Mouse (Mus musculus): ENCODE measurements at regions not wholly inside any gene's neighbourhood (a gene's known extent, or its start where the extent isn't known, plus 50 kb on each side); places are given as distances from the start of the nearest gene placed in this dataset.

- no peak for DNase-seq (ENCODE audit: low spot score in 2 of 2)
Measured at GRCm38 (mm10) chr12:94155110-94155858, 1536.7 kb upstream of the Flrt2 start.

- DNase-seq (ENCODE audit: low spot score in 2 of 2), result no peak
Measured at GRCm38 (mm10) chr12:94182358-94182757, 1509.7 kb upstream of the Flrt2 start.

- peak in 1 of 2 experiments; percentile 1 for DNase-seq (ENCODE audit: low spot score in 2 of 2)
Measured at GRCm38 (mm10) chr12:94190620-94191081, 1501.4 kb upstream of the Flrt2 start.

- no peak for DNase-seq (ENCODE audit: low spot score in 2 of 2)
Measured at GRCm38 (mm10) chr12:94217906-94218305, 1474.1 kb upstream of the Flrt2 start.

DNA sequence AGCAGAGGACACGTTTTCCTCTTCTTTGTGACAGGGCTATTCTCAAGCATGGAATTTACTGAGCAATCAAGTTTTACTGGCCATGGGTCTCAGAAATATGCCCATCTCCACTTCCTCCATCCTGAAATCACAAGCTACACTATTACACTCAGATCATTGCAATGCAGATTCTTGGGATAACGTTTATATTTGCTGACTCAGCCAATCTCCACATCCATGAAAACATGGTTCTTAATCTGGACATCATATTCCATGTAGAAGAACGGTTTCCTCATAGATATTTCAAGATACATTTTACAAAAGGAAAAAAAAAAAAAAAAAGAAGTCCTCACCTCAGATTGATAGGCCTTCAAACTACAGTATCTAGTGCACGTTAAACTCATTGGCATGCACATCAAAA lies 1462.1 kb upstream of the Flrt2 start:
- no peak for DNase-seq (ENCODE audit: low spot score in 2 of 2)

DNA sequence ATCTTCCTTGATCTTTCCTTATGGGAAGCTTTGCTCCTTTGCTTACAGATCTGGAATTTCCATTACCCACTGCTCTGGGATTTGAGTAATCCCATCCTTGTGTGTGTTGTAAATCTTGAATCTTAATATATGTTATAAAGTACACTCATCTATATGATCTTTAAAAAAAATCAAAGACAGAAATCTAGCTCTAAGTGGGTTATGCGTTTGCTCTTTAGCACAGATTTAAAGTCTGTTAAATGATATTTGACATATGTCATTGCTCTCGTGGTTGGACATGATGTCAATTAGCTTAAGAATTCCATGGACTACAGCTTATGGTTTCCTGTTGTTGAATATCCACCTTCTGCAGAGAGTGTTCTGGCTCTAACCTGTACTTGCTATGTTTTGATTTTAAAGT lies 1446.7 kb upstream of the Flrt2 start:
- DNase-seq (ENCODE audit: low spot score in 2 of 2), result no peak

DNA sequence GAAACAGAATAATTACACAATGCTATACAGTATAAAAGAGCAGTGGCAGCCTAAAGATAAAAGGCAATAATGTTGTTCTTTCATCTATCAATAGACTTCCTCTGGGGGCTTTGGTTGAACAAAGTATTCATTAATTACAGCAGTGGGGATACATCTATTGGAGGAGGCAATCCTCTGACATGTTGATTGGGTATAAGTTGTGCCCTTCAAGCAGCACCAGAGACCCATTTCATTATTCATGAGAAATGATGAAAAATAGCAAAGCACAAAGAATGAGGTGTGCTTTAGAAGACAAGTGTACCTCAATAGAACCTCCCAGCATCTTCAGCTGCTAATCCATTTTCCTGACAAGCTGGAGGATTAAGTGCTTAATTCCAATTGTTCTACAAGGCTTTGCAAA lies 1444.7 kb upstream of the Flrt2 start:
- no peak for DNase-seq (ENCODE audit: low spot score in 2 of 2)

DNA sequence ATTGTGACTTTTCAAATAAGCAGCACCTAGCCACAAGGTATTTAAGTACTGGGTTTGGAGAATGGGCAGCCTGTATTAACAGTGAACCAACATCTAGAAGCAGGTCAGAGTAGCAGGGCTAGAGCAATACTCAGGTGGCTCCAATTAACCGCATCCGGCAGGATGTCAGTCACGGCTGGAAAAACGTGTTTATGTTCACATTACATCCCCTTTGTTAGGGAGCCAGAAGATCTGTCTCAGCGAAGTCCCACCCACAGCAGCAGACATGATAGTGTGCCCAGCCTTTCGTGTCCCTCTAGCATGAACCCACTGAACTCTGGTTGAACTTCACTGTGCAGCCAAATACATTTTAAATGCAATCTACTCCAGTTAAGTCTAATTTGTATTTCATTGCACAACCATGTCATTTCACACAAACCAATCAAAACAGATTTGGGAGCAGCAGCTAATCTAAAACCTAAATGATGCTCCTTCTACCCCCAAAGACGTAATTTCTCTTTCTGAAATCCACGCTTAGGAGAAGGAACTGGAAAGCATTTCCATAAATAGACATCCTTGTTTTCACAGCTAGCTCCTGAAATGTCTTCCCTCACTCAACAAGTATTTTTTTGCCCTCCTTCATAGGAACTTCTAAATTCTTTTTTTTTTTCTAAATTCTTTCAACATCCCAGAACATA lies 1438.9 kb upstream of the Flrt2 start:
- DNase-seq (ENCODE audit: low spot score in 2 of 2), result no peak

GRCm38 (mm10) chr12:94280946-94281345 lies 1411.1 kb upstream of the Flrt2 start:
- DNase-seq (ENCODE audit: low spot score in 2 of 2), result no peak

DNA sequence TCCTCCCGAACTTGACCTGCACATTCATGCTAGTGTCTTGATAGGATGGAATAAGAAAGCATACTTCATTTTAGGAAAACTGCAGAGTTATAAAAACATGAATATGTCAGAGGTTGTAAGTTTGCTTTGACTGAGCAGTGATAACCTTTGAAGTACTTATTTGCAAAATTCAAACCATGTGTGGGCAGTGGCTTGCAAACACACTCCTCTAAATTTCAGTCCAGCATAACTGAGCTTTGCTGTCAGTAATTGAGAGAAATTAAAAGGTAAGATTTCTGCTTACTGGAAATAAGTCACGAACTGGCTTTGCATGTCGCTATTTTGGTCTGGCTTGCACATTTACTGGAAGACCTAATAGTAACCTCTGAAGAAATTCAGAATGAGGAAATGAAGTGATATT lies 1409.1 kb upstream of the Flrt2 start:
- DNase-seq (ENCODE audit: low spot score in 2 of 2), result no peak

DNA sequence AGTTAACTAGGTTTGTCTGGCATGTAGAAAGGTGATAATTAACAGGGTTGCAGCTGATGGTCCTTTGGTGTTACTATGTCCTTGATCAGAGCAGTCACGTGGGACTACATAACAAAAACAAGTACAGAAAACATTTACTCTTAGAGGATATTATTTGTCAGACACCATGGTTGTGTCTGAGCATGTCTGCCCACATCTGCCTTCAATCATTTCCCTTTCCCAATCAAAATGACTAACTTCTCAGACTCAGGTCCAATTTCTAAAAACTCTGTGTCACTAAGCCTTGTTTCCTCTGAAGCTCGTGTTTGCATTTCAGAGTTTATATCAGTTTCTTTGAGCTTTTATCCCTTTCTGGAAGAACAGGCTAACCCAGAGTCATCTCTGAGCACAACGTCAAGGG lies 1408.5 kb upstream of the Flrt2 start:
- DNase-seq (ENCODE audit: low spot score in 2 of 2), result no peak

DNA sequence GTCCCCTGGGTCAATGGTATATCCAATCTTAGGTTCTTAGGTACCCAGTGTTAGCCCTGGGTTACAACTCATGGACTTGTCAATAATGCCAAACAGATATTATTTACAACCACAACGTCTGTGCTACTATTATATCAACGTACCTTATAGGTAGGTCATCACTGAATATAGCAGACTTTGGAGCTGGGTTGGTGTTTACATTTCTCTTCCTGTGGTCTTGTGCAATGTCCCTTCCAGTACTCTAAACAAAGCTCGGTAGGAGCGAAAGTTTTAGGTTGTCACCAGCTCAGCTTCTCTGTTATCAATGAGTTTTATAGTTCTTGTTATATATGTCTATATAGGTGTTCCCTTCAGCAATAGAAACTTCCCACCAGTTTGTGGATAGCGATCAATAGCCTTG lies 1394.2 kb upstream of the Flrt2 start:
- no peak for DNase-seq (ENCODE audit: low spot score in 2 of 2)

- DNase-seq (ENCODE audit: low spot score in 2 of 2), result no peak
Measured at GRCm38 (mm10) chr12:94332351-94332750, 1359.7 kb upstream of the Flrt2 start.

DNA sequence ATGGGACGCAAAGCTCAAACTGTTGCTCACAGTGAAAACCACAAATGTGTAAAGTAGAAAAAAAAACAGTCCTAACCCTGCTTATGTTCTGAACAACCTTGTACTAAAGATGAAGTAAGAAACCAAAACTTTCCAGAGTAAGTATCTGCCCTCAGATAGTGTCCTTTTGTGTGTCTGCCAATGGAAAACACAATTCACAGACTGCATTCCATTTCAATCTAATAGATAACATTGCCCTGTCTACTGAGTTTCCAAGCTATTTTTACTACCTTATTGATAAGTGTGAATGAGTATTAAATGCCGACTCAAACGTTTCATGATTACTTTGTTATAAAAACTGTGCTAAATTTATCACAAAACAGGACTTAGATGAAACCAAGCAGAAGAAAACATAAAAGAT lies 1357.4 kb upstream of the Flrt2 start:
- no peak for DNase-seq (ENCODE audit: low spot score in 2 of 2)

- no peak for DNase-seq (ENCODE audit: low spot score in 2 of 2)
Measured at GRCm38 (mm10) chr12:94349623-94350156, 1342.3 kb upstream of the Flrt2 start.

GRCm38 (mm10) chr12:94364269-94364668 lies 1327.8 kb upstream of the Flrt2 start:
- no peak for DNase-seq (ENCODE audit: low spot score in 2 of 2)

GRCm38 (mm10) chr12:94399991-94400390 lies 1292.0 kb upstream of the Flrt2 start:
- DNase-seq (ENCODE audit: low spot score in 2 of 2), result no peak

- peak in 1 of 2 experiments; percentile 3 for DNase-seq (ENCODE audit: low spot score in 2 of 2)
Measured at GRCm38 (mm10) chr12:94420918-94421317, 1271.1 kb upstream of the Flrt2 start.

- no peak for DNase-seq (ENCODE audit: low spot score in 2 of 2)
Measured at GRCm38 (mm10) chr12:94421743-94422142, 1270.3 kb upstream of the Flrt2 start.

- DNase-seq (ENCODE audit: low spot score in 2 of 2), result no peak
Measured at GRCm38 (mm10) chr12:94424340-94424981, 1267.6 kb upstream of the Flrt2 start.

GRCm38 (mm10) chr12:94449517-94449916 lies 1242.5 kb upstream of the Flrt2 start:
- DNase-seq (ENCODE audit: low spot score in 2 of 2), result no peak

DNA sequence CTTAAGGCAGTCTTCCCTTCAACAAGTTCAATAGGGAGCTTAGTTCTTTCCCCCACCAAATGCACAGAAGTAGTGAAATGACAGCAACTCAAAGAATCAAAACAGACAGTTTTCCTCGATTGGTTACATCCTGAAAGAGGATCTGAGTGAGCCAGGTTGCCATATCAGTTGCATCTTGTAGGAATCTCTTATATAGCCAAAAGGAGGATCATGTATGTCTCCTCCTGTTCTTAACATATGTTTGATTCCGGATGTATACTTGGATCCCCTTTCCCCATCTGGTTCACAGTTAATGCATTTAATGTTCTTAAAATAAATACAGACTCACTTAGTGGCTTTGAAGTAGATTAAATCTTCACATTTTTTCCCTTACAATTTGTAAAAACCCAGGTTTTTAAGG lies 1224.0 kb upstream of the Flrt2 start:
- DNase-seq (ENCODE audit: low spot score in 2 of 2), result no peak

GRCm38 (mm10) chr12:94468609-94469008 lies 1223.4 kb upstream of the Flrt2 start:
- DNase-seq (ENCODE audit: low spot score in 2 of 2), result no peak
